Mouse (Mus musculus) forebrain, embryonic 11.5 days (tissue): ENCODE measurements at regions not wholly inside any gene's neighbourhood (a gene's known extent, or its start where the extent isn't known, plus 50 kb on each side); places are given as distances from the start of the nearest gene placed in this dataset.

Experiments used
- ATAC-seq: fragments of 200-750 bp; cut with Nextera tagmentation; replicated peaks from 2 replicates; pipeline ENCODE4 v1.8.0; 2017; ENCODE audit warnings: moderate TSS enrichment; ENCODE audit not compliant: low FRiP score
- DNase-seq: peaks from one replicate; pipeline ENCODE4 v3.0.0-alpha.2; 2017; ENCODE audit warnings: low spot score
- H3K27ac ChIP-seq: fragments of 300-500 bp; sonication (generic); 2 replicates; pipeline ENCODE4 v1.5.1; 2014; ENCODE audit warnings: low read depth, low read length
- H3K27me3 ChIP-seq: fragments of 300-500 bp; sonication (generic); 2 replicates; pipeline ENCODE4 v1.6.1; 2014; ENCODE audit warnings: mild to moderate bottlenecking, low read length, mixed read lengths; ENCODE audit not compliant: control insufficient read depth, insufficient read depth
- H3K36me3 ChIP-seq: fragments of 300-500 bp; sonication (generic); 2 replicates; pipeline ENCODE4 v1.6.1; 2014; ENCODE audit warnings: mild to moderate bottlenecking, low read length, moderate library complexity, mixed read lengths; ENCODE audit not compliant: control insufficient read depth, insufficient read depth
- H3K4me1 ChIP-seq: fragments of 300-500 bp; sonication (generic); replicated peaks from 2 replicates; pipeline ENCODE4 v1.6.1; 2014; ENCODE audit warnings: low read length, mixed read lengths; ENCODE audit not compliant: control insufficient read depth, insufficient read depth
- H3K4me2 ChIP-seq: fragments of 300-500 bp; sonication (generic); 2 replicates; pipeline ENCODE4 v1.6.1; 2014; ENCODE audit warnings: low read depth, mild to moderate bottlenecking, low read length, moderate library complexity, mixed read lengths; ENCODE audit not compliant: severe bottlenecking
- H3K4me3 ChIP-seq: fragments of 300-500 bp; sonication (generic); 2 replicates; pipeline ENCODE4 v1.5.1; 2014; ENCODE audit warnings: low read depth, low read length
- H3K9ac ChIP-seq: fragments of 300-500 bp; sonication (generic); 2 replicates; pipeline ENCODE4 v1.6.1; 2014; ENCODE audit warnings: low read length
- H3K9me3 ChIP-seq: fragments of 300-500 bp; sonication (generic); 2 replicates; pipeline ENCODE4 v1.6.1; 2016; ENCODE audit warnings: low read length, mixed read lengths; ENCODE audit not compliant: control insufficient read depth
- WGBS: fragments of 180-500 bp; shearing (Covaris S2); extraction: QIAGEN DNeasy Blood & Tissue Kit; methylation state at CpG from one replicate; pipeline ENCODE4 v1.1.7; 2014; 5-methylcytosine and 5-hydroxymethylcytosine counted together

GRCm38 (mm10) chr3:54103098-54103497, 52.7 kb upstream of the Trpc4 start:
- Histone ChIP-seq H3K4me3 (no peak overlapping the region), H3K36me3 (no peaks in the 10 kb centered on the region), H3K9me3 (no peaks in the 10 kb centered on the region), H3K4me1 (no peaks in the 10 kb centered on the region), H3K27me3 (no peaks in the 10 kb centered on the region), H3K4me2 (no peak overlapping the region), H3K9ac (no peak overlapping the region), H3K27ac (no peak overlapping the region)
- 90% methylated on average over 9 of the region's 16 CpGs for WGBS
- ATAC-seq (no peak), DNase-seq (no peak)

GRCm38 (mm10) chr3:54083634-54084033, 72.2 kb upstream of the Trpc4 start:
- DNase-seq, result no peak
- 51% methylated on average over 6 of the region's 6 CpGs for WGBS
- Histone ChIP-seq H3K4me3 (no peak overlapping the region), H3K36me3 (no peaks in the 10 kb centered on the region), H3K4me2 (no peak overlapping the region), H3K27me3 (no peaks in the 10 kb centered on the region), H3K9ac (no peak overlapping the region), H3K4me1 (no peaks in the 10 kb centered on the region), H3K27ac (no peak overlapping the region), H3K9me3 (no peaks in the 10 kb centered on the region)
- ATAC-seq, result no peak

GRCm38 (mm10) chr3:54076461-54076860, 79.4 kb upstream of the Trpc4 start:
- no peak overlapping the region for H3K9ac ChIP-seq
- H3K9me3 ChIP-seq, result no peaks in the 10 kb centered on the region
- ATAC-seq (no peak), DNase-seq (no peak)
- H3K27ac ChIP-seq, result no peak overlapping the region
- H3K36me3 ChIP-seq, result no peaks in the 10 kb centered on the region
- no peak overlapping the region for H3K4me3 ChIP-seq
- WGBS, result 82% methylated on average over 5 of the region's 5 CpGs
- no peak overlapping the region for H3K4me2 ChIP-seq
- H3K27me3 ChIP-seq, result no peaks in the 10 kb centered on the region
- H3K4me1 ChIP-seq, result no peaks in the 10 kb centered on the region

- Histone ChIP-seq H3K36me3 (no peaks in the 10 kb centered on the region), H3K27ac (no peak overlapping the region), H3K4me2 (no peak overlapping the region), H3K4me3 (no peak overlapping the region), H3K9me3 (no peaks in the 10 kb centered on the region), H3K27me3 (no peaks in the 10 kb centered on the region), H3K9ac (no peak overlapping the region), H3K4me1 (no peaks in the 10 kb centered on the region)
- WGBS, result 76% methylated on average over 1 of the region's 1 CpGs
- DNase-seq (no peak), ATAC-seq (no peak)
Measured at GRCm38 (mm10) chr3:54060653-54061052, 95.2 kb upstream of the Trpc4 start.

GRCm38 (mm10) chr3:54054376-54054775, 101.5 kb upstream of the Trpc4 start:
- H3K4me1 ChIP-seq, result no peaks in the 10 kb centered on the region
- no peak overlapping the region for H3K4me2 ChIP-seq
- H3K27ac ChIP-seq, result no peak overlapping the region
- H3K4me3 ChIP-seq, result no peak overlapping the region
- H3K36me3 ChIP-seq, result no peaks in the 10 kb centered on the region
- ATAC-seq (no peak), DNase-seq (no peak)
- no peaks in the 10 kb centered on the region for H3K27me3 ChIP-seq
- no peak overlapping the region for H3K9ac ChIP-seq
- 90% methylated on average over 7 of the region's 7 CpGs for WGBS
- no peaks in the 10 kb centered on the region for H3K9me3 ChIP-seq

- DNase-seq, result no peak
- ATAC-seq, result no peak
- 27% methylated on average over 2 of the region's 2 CpGs for WGBS
Measured at GRCm38 (mm10) chr3:54049370-54049769, 106.5 kb upstream of the Trpc4 start.

GRCm38 (mm10) chr3:54048091-54048670, 107.7 kb upstream of the Trpc4 start:
- 65% methylated on average over 3 of the region's 3 CpGs for WGBS
- no peaks in the 10 kb centered on the region for H3K36me3 ChIP-seq
- H3K27ac ChIP-seq, result no peak overlapping the region
- no peak overlapping the region for H3K4me3 ChIP-seq
- DNase-seq (no peak), ATAC-seq (no peak)
- no peak overlapping the region for H3K9ac ChIP-seq
- H3K9me3 ChIP-seq, result no peaks in the 10 kb centered on the region
- H3K4me2 ChIP-seq, result no peak overlapping the region
- H3K4me1 ChIP-seq, result no peaks in the 10 kb centered on the region
- H3K27me3 ChIP-seq, result no peaks in the 10 kb centered on the region

More at GRCm38 (mm10) chr3:54049370-54049769, 106.5 kb upstream of the Trpc4 start:
- Histone ChIP-seq H3K4me1 (no peaks in the 10 kb centered on the region), H3K36me3 (no peaks in the 10 kb centered on the region), H3K4me2 (no peak overlapping the region), H3K9ac (no peak overlapping the region), H3K4me3 (no peak overlapping the region), H3K27me3 (no peaks in the 10 kb centered on the region), H3K27ac (no peak overlapping the region), H3K9me3 (no peaks in the 10 kb centered on the region)

GRCm38 (mm10) chr3:54027365-54027764, 128.5 kb upstream of the Trpc4 start:
- WGBS, result 83% methylated on average over 4 of the region's 4 CpGs

GRCm38 (mm10) chr3:54020196-54020595, 135.6 kb upstream of the Trpc4 start:
- 13% methylated on average over 4 of the region's 4 CpGs for WGBS
- no peak for DNase-seq
- H3K27me3 ChIP-seq, result no peaks in the 10 kb centered on the region

More at GRCm38 (mm10) chr3:54027365-54027764, 128.5 kb upstream of the Trpc4 start:
- H3K9me3 ChIP-seq, result no peaks in the 10 kb centered on the region
- H3K27me3 ChIP-seq, result no peaks in the 10 kb centered on the region
- no peak overlapping the region for H3K9ac ChIP-seq
- H3K4me3 ChIP-seq, result no peak overlapping the region
- no peaks in the 10 kb centered on the region for H3K4me1 ChIP-seq
- DNase-seq (no peak), ATAC-seq (no peak)
- H3K27ac ChIP-seq, result no peak overlapping the region
- no peaks in the 10 kb centered on the region for H3K36me3 ChIP-seq
- H3K4me2 ChIP-seq, result no peak overlapping the region

More at GRCm38 (mm10) chr3:54020196-54020595, 135.6 kb upstream of the Trpc4 start:
- Histone ChIP-seq H3K4me1 (peaks cover 4% of the 10 kb centered on the region; the same call in 1 of the 2 replicates), H3K4me3 (no peak overlapping the region), H3K27ac (no peak overlapping the region), H3K4me2 (no peak overlapping the region), H3K9me3 (no peaks in the 10 kb centered on the region), H3K9ac (no peak overlapping the region), H3K36me3 (no peaks in the 10 kb centered on the region)
- no peak for ATAC-seq
